Mouse (Mus musculus) E14TG2a.4 (cell line): ENCODE measurements at regions not wholly inside any gene's neighbourhood (a gene's known extent, or its start where the extent isn't known, plus 50 kb on each side); places are given as distances from the start of the nearest gene placed in this dataset.

ENCODE experiments used
- CTCF ChIP-seq: conservative IDR thresholded peaks from 2 replicates; pipeline ENCODE4 v1.5.1; 2014; ENCODE audit warnings: low read length
- NANOG ChIP-seq: IDR thresholded peaks from 2 replicates; pipeline ENCODE4 v1.6.1; 2014; ENCODE audit warnings: borderline replicate concordance, low read length, mixed read lengths
- POU5F1 ChIP-seq: IDR thresholded peaks from 2 replicates; pipeline ENCODE4 v1.6.1; 2014; ENCODE audit warnings: low read length, borderline replicate concordance

DNA sequence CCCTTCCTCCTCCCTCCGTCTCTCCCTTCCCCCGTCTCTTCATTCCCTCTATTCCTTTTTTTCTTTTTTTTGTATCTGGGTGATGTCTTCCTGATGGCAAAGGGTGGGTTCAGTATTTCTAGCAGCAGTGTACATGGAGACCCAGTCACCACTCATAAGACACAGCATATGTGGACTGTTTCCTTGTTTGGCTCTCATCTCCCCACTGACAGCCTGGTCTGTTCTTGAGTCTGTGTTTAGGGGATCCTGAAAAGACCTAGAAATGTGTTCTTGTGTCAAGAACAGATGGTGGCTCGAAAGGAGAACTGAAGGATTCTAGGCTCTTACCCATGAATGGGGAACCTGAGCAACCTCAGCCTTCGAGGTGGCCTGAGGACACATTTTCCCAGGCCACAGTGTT, 124.0 kb upstream of the Clnk start:
- TF ChIP-seq CTCF (no peak), POU5F1 (no peak), NANOG (no peak)
